Mouse (Mus musculus): ENCODE results near the gene Abhd2. TPM values are rescaled to one million over a fixed set of nuclear protein-coding genes. Genes with fewer than 3 reads are reported as not detected.

The Abhd2 gene
- polyA plus RNA-seq, 1 experiment from 2014 or later: 21.5 TPM

- Histone ChIP-seq H3K4me1 (ENCODE audit: insufficient read depth) (no peaks in the 10 kb centered on the region), H3K36me3 (ENCODE audit: insufficient read depth) (no peaks in the 10 kb centered on the region), H3K27ac (ENCODE audit: low read depth) (peak within 1 kb of the TSS; percentile 42; the same call in 1 of the 2 replicates), H3K4me2 (no peak within 1 kb of the TSS), H3K9ac (no peak within 1 kb of the TSS), H3K27me3 (ENCODE audit: insufficient read depth, low read length) (no peaks in the 10 kb centered on the region), H3K4me3 (ENCODE audit: low read depth, low read length) (no peak within 1 kb of the TSS), H3K9me3 (ENCODE audit: low read depth, low read length) (no peaks in the 10 kb centered on the region)
- no peak for TF ChIP-seq CTCF (IDR thresholded peaks at IDR 0.05; ENCODE audit: low read depth)
- WGBS: 67% methylated on average over 16 of the region's 16 CpGs
- ATAC-seq (ENCODE audit: insufficient read depth) (no peak), DNase-seq (no peak)
Measured at GRCm38 (mm10) chr7:79386422-79387133, 113.6 kb downstream of the Abhd2 start, which contains the start of gene Rlbp1. Rlbp1 (minus strand) TSS chr7:79387048.

GRCm38 (mm10) chr7:79387140-79387539, 114.1 kb downstream of the Abhd2 start:
- H3K9me3 ChIP-seq (ENCODE audit: low read depth, low read length): no peaks in the 10 kb centered on the region
- H3K36me3 ChIP-seq (ENCODE audit: insufficient read depth): no peaks in the 10 kb centered on the region
- H3K4me1 ChIP-seq (ENCODE audit: insufficient read depth): no peaks in the 10 kb centered on the region
- WGBS: 76% methylated on average over 8 of the region's 8 CpGs
- H3K4me3 ChIP-seq (ENCODE audit: low read depth, low read length): no peak overlapping the region
- H3K9ac ChIP-seq: no peak overlapping the region
- no peak overlapping the region for H3K4me2 ChIP-seq
- TF ChIP-seq CTCF (IDR thresholded peaks at IDR 0.05; ENCODE audit: low read depth): no peak
- DNase-seq (no peak), ATAC-seq (ENCODE audit: insufficient read depth) (no peak)
- H3K27ac ChIP-seq (ENCODE audit: low read depth): 0 out of 2 replicates have a peak overlapping the region, but pooled peaks have one; percentile 42
- no peaks in the 10 kb centered on the region for H3K27me3 ChIP-seq (ENCODE audit: insufficient read depth, low read length)

- no peaks in the 10 kb centered on the region for H3K9me3 ChIP-seq (ENCODE audit: low read depth, low read length)
- no peak overlapping the region for H3K4me3 ChIP-seq (ENCODE audit: low read depth, low read length)
- no peaks in the 10 kb centered on the region for H3K27me3 ChIP-seq (ENCODE audit: insufficient read depth, low read length)
- no peak for TF ChIP-seq CTCF (IDR thresholded peaks at IDR 0.05; ENCODE audit: low read depth)
- H3K9ac ChIP-seq: no peak overlapping the region
- DNase-seq (no peak), ATAC-seq (ENCODE audit: insufficient read depth) (no peak)
- 42% methylated on average over 7 of the region's 7 CpGs for WGBS
- H3K4me2 ChIP-seq: no peak overlapping the region
- no peaks in the 10 kb centered on the region for H3K36me3 ChIP-seq (ENCODE audit: insufficient read depth)
- no peaks in the 10 kb centered on the region for H3K4me1 ChIP-seq (ENCODE audit: insufficient read depth)
- H3K27ac ChIP-seq (ENCODE audit: low read depth): no peak overlapping the region
Measured at GRCm38 (mm10) chr7:79387991-79388390, 115.0 kb downstream of the Abhd2 start.

GRCm38 (mm10) chr7:79388671-79389206, 115.7 kb downstream of the Abhd2 start:
- no peak overlapping the region for H3K4me2 ChIP-seq
- H3K9me3 ChIP-seq (ENCODE audit: low read depth, low read length): no peaks in the 10 kb centered on the region
- TF ChIP-seq CTCF (IDR thresholded peaks at IDR 0.05; ENCODE audit: low read depth): no peak
- WGBS: 70% methylated on average over 7 of the region's 7 CpGs
- peak; percentile 15 for DNase-seq
- no peak overlapping the region for H3K27ac ChIP-seq (ENCODE audit: low read depth)
- ATAC-seq (ENCODE audit: insufficient read depth): no peak
- H3K36me3 ChIP-seq (ENCODE audit: insufficient read depth): no peaks in the 10 kb centered on the region
- H3K4me3 ChIP-seq (ENCODE audit: low read depth, low read length): no peak overlapping the region
- no peak overlapping the region for H3K9ac ChIP-seq
- no peaks in the 10 kb centered on the region for H3K4me1 ChIP-seq (ENCODE audit: insufficient read depth)
- H3K27me3 ChIP-seq (ENCODE audit: insufficient read depth, low read length): no peaks in the 10 kb centered on the region

GRCm38 (mm10) chr7:79390141-79390708, 117.2 kb downstream of the Abhd2 start:
- Histone ChIP-seq H3K9ac (no peak overlapping the region), H3K27ac (ENCODE audit: low read depth) (no peak overlapping the region), H3K36me3 (ENCODE audit: insufficient read depth) (no peaks in the 10 kb centered on the region), H3K4me1 (ENCODE audit: insufficient read depth) (no peaks in the 10 kb centered on the region), H3K4me2 (no peak overlapping the region), H3K4me3 (ENCODE audit: low read depth, low read length) (no peak overlapping the region), H3K9me3 (ENCODE audit: low read depth, low read length) (no peaks in the 10 kb centered on the region), H3K27me3 (ENCODE audit: insufficient read depth, low read length) (no peaks in the 10 kb centered on the region)
- TF ChIP-seq CTCF (IDR thresholded peaks at IDR 0.05; ENCODE audit: low read depth): no peak
- 52% methylated on average over 5 of the region's 5 CpGs for WGBS
- DNase-seq (peak; percentile 27), ATAC-seq (ENCODE audit: insufficient read depth) (no peak)

- peak; percentile 10; the same call in 1 of the 2 replicates for ATAC-seq (ENCODE audit: insufficient read depth)
- Histone ChIP-seq H3K27me3 (ENCODE audit: insufficient read depth, low read length) (no peaks in the 10 kb centered on the region), H3K36me3 (ENCODE audit: insufficient read depth) (no peaks in the 10 kb centered on the region; the same call in 1 of the 2 replicates), H3K9ac (peak overlapping the region; percentile 71), H3K27ac (ENCODE audit: low read depth) (peak overlapping the region; percentile 87), H3K4me2 (peak overlapping the region; percentile 93), H3K4me3 (ENCODE audit: low read depth, low read length) (peak overlapping the region; percentile 65), H3K4me1 (ENCODE audit: insufficient read depth) (no peaks in the 10 kb centered on the region), H3K9me3 (ENCODE audit: low read depth, low read length) (no peaks in the 10 kb centered on the region)
- TF ChIP-seq CTCF (IDR thresholded peaks at IDR 0.05; ENCODE audit: low read depth): no peak
- WGBS: 2% methylated on average over 3 of the region's 3 CpGs
- no peak for DNase-seq
Measured at GRCm38 (mm10) chr7:79391471-79391870, 118.5 kb downstream of the Abhd2 start.
